Mouse (Mus musculus) intestine, embryonic 16.5 days (tissue): ENCODE data around the gene Stpg1. TPM values are rescaled to one million over a fixed set of nuclear protein-coding genes. Genes with fewer than 3 reads are reported as not detected.

ENCODE experiments used
- ATAC-seq: fragments of 200-750 bp; cut with Nextera tagmentation; 2 replicates; pipeline ENCODE4 v1.8.0; 2017; ENCODE audit warnings: moderate TSS enrichment, moderate library complexity
- H3K27ac ChIP-seq: fragments of 300-500 bp; sonication (generic); 2 replicates; pipeline ENCODE4 v1.5.1; 2014; ENCODE audit warnings: mild to moderate bottlenecking, low read length
- H3K27me3 ChIP-seq: fragments of 300-500 bp; sonication (generic); replicated peaks from 2 replicates; pipeline ENCODE4 v1.6.1; 2014; ENCODE audit warnings: low read length, control low read depth, mixed read lengths; ENCODE audit not compliant: control insufficient read depth, insufficient read depth
- H3K36me3 ChIP-seq: fragments of 300-500 bp; sonication (generic); 2 replicates; pipeline ENCODE4 v1.6.1; 2014; ENCODE audit warnings: low read length, control low read depth; ENCODE audit not compliant: control insufficient read depth, insufficient read depth
- H3K4me1 ChIP-seq: fragments of 300-500 bp; sonication (generic); 2 replicates; pipeline ENCODE4 v1.6.1; 2014; ENCODE audit warnings: low read length, control low read depth, mixed read lengths; ENCODE audit not compliant: control insufficient read depth, insufficient read depth
- H3K4me2 ChIP-seq: fragments of 300-500 bp; sonication (generic); 2 replicates; pipeline ENCODE4 v1.6.1; 2014; ENCODE audit warnings: low read depth, low read length, control low read depth
- H3K4me3 ChIP-seq: fragments of 300-500 bp; sonication (generic); 2 replicates; pipeline ENCODE4 v1.5.1; 2014; ENCODE audit warnings: mild to moderate bottlenecking, low read length
- H3K9ac ChIP-seq: fragments of 300-500 bp; sonication (generic); 2 replicates; pipeline ENCODE4 v1.6.1; 2014; ENCODE audit warnings: low read depth, low read length
- H3K9me3 ChIP-seq: fragments of 300-500 bp; sonication (generic); 2 replicates; pipeline ENCODE4 v1.6.1; 2016; ENCODE audit warnings: low read length, control low read depth; ENCODE audit not compliant: control insufficient read depth
- WGBS: fragments of 180-500 bp; shearing (Covaris S2); extraction: QIAGEN DNeasy Blood & Tissue Kit; methylation state at CpG from one replicate; pipeline ENCODE4 v1.1.7; 2014; 5-methylcytosine and 5-hydroxymethylcytosine counted together
- polyA plus RNA-seq: library from polyadenylated mRNA; unstranded; fragments of >200 nt; fragmentation: Nextera tagmentation; extraction: Ambion mirVana; gene quantifications from 2 replicates; pipeline ENCODE4 v1.2.1, GENCODE M21; 2015

Gene Stpg1
- polyA plus RNA-seq: 0.27 and 0.29 TPM in 2 replicates

DNA sequence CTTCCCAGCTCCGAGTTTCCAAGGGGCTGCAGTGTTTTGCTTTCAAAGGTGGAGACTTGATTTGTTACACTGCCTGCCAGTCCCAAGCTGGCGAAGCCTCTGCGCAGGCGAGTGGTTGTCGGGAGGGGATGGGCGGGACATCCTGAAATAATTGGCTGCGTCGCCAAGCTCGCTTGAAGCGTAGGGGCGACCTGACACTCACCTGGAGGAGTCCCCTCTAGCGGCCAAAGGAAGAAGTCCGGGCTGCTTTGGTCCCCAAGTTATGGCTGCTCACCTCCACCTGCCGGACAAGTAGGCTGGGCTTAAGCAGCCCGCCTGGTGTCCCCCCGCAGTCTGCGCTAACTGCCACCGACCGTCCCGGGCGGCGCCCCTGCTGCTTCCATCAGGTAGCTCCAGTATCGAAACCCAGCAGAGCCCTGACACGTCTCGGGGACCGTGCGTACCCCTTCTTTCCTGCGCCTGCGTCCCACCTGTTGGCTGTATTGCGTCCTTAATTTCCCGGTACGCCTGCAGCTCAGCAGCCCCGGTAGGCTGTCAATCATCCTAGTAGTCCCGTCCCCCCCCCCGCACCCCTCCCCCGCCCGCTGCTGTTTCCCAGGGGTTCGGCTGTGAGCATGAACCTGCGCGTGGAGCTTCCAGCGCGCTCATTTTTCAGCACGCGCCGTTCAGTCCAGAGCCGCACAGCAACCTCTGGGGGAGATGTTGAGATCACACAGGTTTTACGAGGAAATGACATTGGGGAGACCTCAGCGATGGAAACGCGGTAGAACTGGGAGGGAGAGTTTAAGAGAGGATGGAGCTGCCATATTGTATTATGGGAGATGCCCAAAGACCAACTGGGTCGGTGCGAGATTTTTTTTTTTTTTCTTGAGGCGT is at the start of gene Stpg1, which contains the start of gene Nipal3:
Stpg1 (plus strand) TSS at position 270 of the 876 bp plus-strand sequence.
Nipal3 (minus strand) TSS at position 518 of the 876 bp plus-strand sequence.
- no peaks in the 10 kb centered on the region for H3K9me3 ChIP-seq
- peak; percentile 99 for ATAC-seq
- H3K4me3 ChIP-seq: peak within 1 kb of the TSS; percentile 81
- H3K27me3 ChIP-seq: no peaks in the 10 kb centered on the region; the same call in 1 of the 2 replicates
- H3K27ac ChIP-seq: peak within 1 kb of the TSS; percentile 85
- peak within 1 kb of the TSS; percentile 77 for H3K9ac ChIP-seq
- under 1% methylated on average over 53 of the region's 53 CpGs for WGBS
- H3K36me3 ChIP-seq: 0 out of 2 replicates have a peak, but pooled peaks cover 5% of the 10 kb centered on the region
- H3K4me1 ChIP-seq: peaks cover 11% of the 10 kb centered on the region; the same call in 1 of the 2 replicates
- peak within 1 kb of the TSS; percentile 86 for H3K4me2 ChIP-seq

- peak overlapping the region; percentile 35 for H3K4me2 ChIP-seq
- no peak overlapping the region for H3K4me3 ChIP-seq
- H3K4me1 ChIP-seq: peaks cover 25% of the 10 kb centered on the region
Measured at GRCm38 (mm10) chr4:135451360-135452015, 43.1 kb upstream of the Stpg1 start.

DNA sequence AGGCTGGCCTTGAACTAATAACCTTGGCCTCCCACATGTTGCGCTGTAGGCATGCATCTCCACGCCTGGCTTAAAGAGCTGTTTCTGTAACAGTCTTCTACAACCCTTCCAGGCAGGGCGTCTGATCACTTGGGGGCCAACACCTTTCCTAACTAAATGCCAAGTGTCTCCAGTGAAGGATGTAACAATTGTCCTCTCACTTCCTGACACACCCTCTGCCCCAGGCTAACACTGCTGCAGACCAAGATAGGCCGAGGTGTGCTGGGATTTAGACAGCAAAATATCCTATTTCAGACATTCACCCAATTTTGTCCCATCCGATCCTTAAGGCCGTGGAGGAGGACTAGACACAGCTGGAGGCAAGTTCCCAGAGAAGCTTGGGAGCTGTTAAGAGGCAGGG is 41.4 kb upstream of the Stpg1 start:
- peak; percentile 87 for ATAC-seq
- Histone ChIP-seq H3K4me3 (no peak overlapping the region), H3K27ac (peak overlapping the region; percentile 83), H3K9me3 (no peaks in the 10 kb centered on the region), H3K4me1 (peaks cover 25% of the 10 kb centered on the region), H3K9ac (peak overlapping the region; percentile 14), H3K36me3 (no peaks in the 10 kb centered on the region), H3K27me3 (no peaks in the 10 kb centered on the region), H3K4me2 (peak overlapping the region; percentile 15; the same call in 1 of the 2 replicates)
- WGBS: 43% methylated on average over 6 of the region's 6 CpGs

More at GRCm38 (mm10) chr4:135451360-135452015, 43.1 kb upstream of the Stpg1 start:
- no peak for ATAC-seq
- Histone ChIP-seq H3K27me3 (no peaks in the 10 kb centered on the region), H3K9ac (peak overlapping the region; percentile 37; the same call in 1 of the 2 replicates), H3K9me3 (no peaks in the 10 kb centered on the region), H3K36me3 (no peaks in the 10 kb centered on the region), H3K27ac (peak overlapping the region; percentile 83)
- 40% methylated on average over 18 of the region's 18 CpGs for WGBS

- peaks cover 25% of the 10 kb centered on the region for H3K4me1 ChIP-seq
- no peak overlapping the region for H3K4me3 ChIP-seq
- ATAC-seq: peak; percentile 96
- H3K27ac ChIP-seq: peak overlapping the region; percentile 83
- peak overlapping the region; percentile 14; the same call in 1 of the 2 replicates for H3K9ac ChIP-seq
- WGBS: 32% methylated on average over 12 of the region's 12 CpGs
- peak overlapping the region; percentile 15; the same call in 1 of the 2 replicates for H3K4me2 ChIP-seq
- no peaks in the 10 kb centered on the region for H3K9me3 ChIP-seq
- H3K27me3 ChIP-seq: no peaks in the 10 kb centered on the region
- H3K36me3 ChIP-seq: no peaks in the 10 kb centered on the region
Measured at GRCm38 (mm10) chr4:135453572-135453971, 41.0 kb upstream of the Stpg1 start.

- ATAC-seq: no peak
- Histone ChIP-seq H3K27ac (no peak overlapping the region), H3K4me3 (no peak overlapping the region), H3K27me3 (no peaks in the 10 kb centered on the region), H3K9ac (no peak overlapping the region), H3K36me3 (no peaks in the 10 kb centered on the region), H3K9me3 (no peaks in the 10 kb centered on the region), H3K4me2 (no peak overlapping the region), H3K4me1 (no peaks in the 10 kb centered on the region)
- WGBS: 93% methylated on average over 11 of the region's 11 CpGs
Measured at GRCm38 (mm10) chr4:135463406-135463805, 31.2 kb upstream of the Stpg1 start.

- H3K4me1 ChIP-seq: peaks cover 8% of the 10 kb centered on the region
- 91% methylated on average over 10 of the region's 10 CpGs for WGBS
- no peak overlapping the region for H3K27ac ChIP-seq
- no peak overlapping the region for H3K9ac ChIP-seq
- no peaks in the 10 kb centered on the region; the same call in 1 of the 2 replicates for H3K36me3 ChIP-seq
- no peak overlapping the region for H3K4me2 ChIP-seq
- no peak for ATAC-seq
- no peak overlapping the region for H3K4me3 ChIP-seq
- no peaks in the 10 kb centered on the region for H3K9me3 ChIP-seq
- no peaks in the 10 kb centered on the region for H3K27me3 ChIP-seq
Measured at GRCm38 (mm10) chr4:135477851-135478250, 16.7 kb upstream of the Stpg1 start.

- ATAC-seq: no peak
- no peaks in the 10 kb centered on the region for H3K9me3 ChIP-seq
- no peaks in the 10 kb centered on the region; the same call in 1 of the 2 replicates for H3K36me3 ChIP-seq
- H3K4me2 ChIP-seq: no peak overlapping the region
- WGBS: 75% methylated on average over 9 of the region's 9 CpGs
- no peak overlapping the region for H3K4me3 ChIP-seq
- no peaks in the 10 kb centered on the region for H3K27me3 ChIP-seq
- no peak overlapping the region for H3K9ac ChIP-seq
- H3K27ac ChIP-seq: no peak overlapping the region
- peaks cover 8% of the 10 kb centered on the region for H3K4me1 ChIP-seq
Measured at GRCm38 (mm10) chr4:135480370-135480769, 14.2 kb upstream of the Stpg1 start.

- Histone ChIP-seq H3K36me3 (peaks cover 6% of the 10 kb centered on the region; the same call in 1 of the 2 replicates), H3K4me1 (no peaks in the 10 kb centered on the region), H3K9ac (no peak overlapping the region), H3K4me3 (no peak overlapping the region), H3K4me2 (no peak overlapping the region), H3K9me3 (no peaks in the 10 kb centered on the region), H3K27ac (no peak overlapping the region), H3K27me3 (no peaks in the 10 kb centered on the region)
- ATAC-seq: no peak
- WGBS: 46% methylated on average over 10 of the region's 10 CpGs
Measured at GRCm38 (mm10) chr4:135485086-135485485, 9.5 kb upstream of the Stpg1 start.

DNA sequence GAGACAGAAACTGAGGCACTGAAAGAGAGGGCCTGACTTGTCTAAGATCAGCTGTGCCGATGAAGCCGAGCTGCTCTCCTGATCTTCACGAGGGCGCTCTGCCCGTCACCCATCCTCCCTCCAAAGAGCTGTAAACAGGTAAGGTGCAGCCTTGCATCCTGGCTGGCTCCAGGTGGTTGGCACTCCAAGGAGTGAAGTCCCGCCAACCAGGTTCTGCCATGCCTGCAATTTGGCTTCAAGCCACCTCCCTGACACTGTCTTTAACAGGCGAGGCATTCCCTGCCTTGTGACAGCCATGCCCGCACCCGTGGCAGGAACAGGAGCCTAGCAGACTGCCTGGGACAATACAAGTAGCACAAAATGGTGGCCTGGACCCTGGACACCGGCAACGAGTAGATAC is 8.2 kb upstream of the Stpg1 start:
- WGBS: 89% methylated on average over 11 of the region's 11 CpGs
- no peak for ATAC-seq
- H3K9ac ChIP-seq: no peak overlapping the region
- no peaks in the 10 kb centered on the region for H3K27me3 ChIP-seq
- no peak overlapping the region for H3K4me3 ChIP-seq
- no peak overlapping the region for H3K27ac ChIP-seq
- no peak overlapping the region for H3K4me2 ChIP-seq
- H3K4me1 ChIP-seq: no peaks in the 10 kb centered on the region
- H3K36me3 ChIP-seq: peaks cover 9% of the 10 kb centered on the region; the same call in 1 of the 2 replicates
- no peaks in the 10 kb centered on the region for H3K9me3 ChIP-seq
